Mouse (Mus musculus): Measurements from ENCODE around the gene C2cd3. TPM values are rescaled to one million over a fixed set of nuclear protein-coding genes. Genes with fewer than 3 reads are reported as not detected.

C2cd3 gene
- polyA plus RNA-seq, 1 experiment from 2014 or later, result 37.5 TPM

DNA sequence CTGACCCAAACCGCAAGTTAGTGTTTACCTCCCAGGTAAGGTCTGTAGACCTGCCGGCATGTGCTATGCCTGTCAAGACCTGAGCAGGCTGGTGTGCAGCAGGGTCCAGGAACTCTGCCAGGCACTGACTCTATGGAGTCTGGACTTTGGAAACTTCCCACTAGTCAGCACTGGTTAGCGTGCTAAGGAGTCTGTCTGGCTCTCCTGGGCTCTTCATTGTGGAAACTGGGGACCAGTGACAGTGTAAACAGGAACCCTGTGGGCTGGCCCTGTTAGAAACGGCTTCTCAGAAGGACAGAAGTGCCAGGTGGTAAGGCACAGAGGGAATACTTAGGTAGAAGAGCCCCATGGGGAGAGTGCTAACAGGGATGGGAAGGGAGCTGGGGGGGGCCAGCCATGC lies 93.2 kb downstream of the C2cd3 start:
- Histone ChIP-seq H3K4me3 (no peak overlapping the region), H3K27ac (replicated peaks) (peak overlapping the region; percentile 72), H3K9me3 (no peaks in the 10 kb centered on the region), H3K27me3 (replicated peaks; ENCODE audit: low read depth, poor library complexity, severe bottlenecking) (no peaks in the 10 kb centered on the region), H3K4me1 (no peaks in the 10 kb centered on the region), H3K36me3 (replicated peaks) (peaks cover 94% of the 10 kb centered on the region)
- DNase-seq (ENCODE audit: low spot score), result no peak
- WGBS, result 87% methylated on average over 4 of the region's 4 CpGs

DNA sequence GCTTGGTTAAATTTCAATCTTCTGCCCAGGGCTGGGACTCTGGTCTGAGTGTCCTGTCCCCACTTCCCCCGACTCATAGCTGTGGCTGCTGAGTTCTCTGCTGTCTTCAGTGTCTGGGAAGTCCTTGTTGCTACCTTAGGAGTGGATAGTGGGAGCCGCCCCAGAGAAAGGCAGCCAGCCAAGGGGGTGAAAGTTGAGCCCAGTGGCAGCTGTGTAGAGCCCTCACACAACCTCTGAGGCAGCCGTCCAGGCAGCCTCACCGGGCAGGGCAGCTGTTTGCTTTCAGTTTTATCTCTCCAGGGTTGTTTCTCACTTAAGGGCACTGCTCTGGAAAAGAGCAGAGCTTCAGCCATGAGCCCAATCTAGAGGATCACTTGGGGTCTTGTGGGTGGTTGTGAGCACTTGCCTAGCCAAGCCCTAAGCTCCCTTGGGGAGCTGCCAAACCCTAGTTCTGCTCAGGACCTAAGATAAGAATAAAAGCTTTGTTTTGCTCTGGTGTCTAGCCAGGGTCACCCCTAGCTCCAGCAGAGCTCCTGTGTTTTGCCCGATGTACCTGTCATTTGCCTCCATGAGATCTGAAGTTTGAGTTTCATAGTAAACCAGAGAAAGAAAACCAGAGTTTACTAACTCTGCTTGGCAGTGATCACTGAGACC lies 93.8 kb downstream of the C2cd3 start:
- Histone ChIP-seq H3K4me3 (no peak overlapping the region), H3K27me3 (replicated peaks; ENCODE audit: low read depth, poor library complexity, severe bottlenecking) (no peaks in the 10 kb centered on the region), H3K9me3 (no peaks in the 10 kb centered on the region), H3K36me3 (replicated peaks) (peaks cover 94% of the 10 kb centered on the region), H3K27ac (replicated peaks) (peak overlapping the region; percentile 72), H3K4me1 (no peaks in the 10 kb centered on the region)
- 76% methylated on average over 5 of the region's 5 CpGs for WGBS
- no peak for DNase-seq (ENCODE audit: low spot score)

DNA sequence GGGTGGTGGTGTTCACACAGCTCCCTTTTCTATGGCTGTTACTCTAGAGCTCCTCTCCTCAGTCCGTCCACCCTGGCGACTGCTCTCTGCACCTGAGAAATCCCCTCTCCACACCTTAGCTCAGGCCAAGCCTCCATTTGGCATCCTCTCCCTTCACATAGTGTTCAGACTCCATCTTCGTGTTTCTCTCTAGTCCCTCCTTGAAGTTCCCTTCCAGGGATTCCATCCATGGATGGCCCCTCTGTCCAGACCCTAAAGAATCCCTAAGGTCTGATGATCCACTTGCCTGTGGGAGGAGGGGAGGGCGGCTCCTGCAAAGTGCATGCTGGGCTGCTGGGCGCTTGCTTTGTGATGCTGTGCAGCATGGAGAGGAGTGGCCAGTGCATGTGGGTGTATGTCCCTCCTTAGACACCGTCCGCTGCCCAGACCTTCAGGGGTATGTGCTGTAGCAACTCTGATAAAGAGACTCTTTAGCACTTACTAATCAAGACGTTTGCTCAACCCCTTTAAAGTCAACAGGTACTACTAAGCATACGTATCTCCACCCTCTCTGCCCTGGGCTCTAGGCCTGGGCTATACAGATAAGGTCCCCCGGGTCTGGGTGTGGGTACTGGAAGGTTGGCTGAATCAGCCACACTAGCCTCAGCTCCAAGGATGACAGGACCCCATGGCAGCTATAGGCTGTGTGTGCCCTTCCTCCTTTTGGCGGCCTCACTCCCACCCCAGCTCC lies 94.9 kb downstream of the C2cd3 start:
- DNase-seq (ENCODE audit: low spot score), result no peak
- H3K36me3 ChIP-seq (replicated peaks), result peaks cover 86% of the 10 kb centered on the region
- 87% methylated on average over 11 of the region's 11 CpGs for WGBS
- no peaks in the 10 kb centered on the region for H3K9me3 ChIP-seq
- no peaks in the 10 kb centered on the region for H3K4me1 ChIP-seq
- H3K27ac ChIP-seq (replicated peaks), result no peak overlapping the region
- H3K4me3 ChIP-seq, result no peak overlapping the region
- H3K27me3 ChIP-seq (replicated peaks; ENCODE audit: low read depth, poor library complexity, severe bottlenecking), result no peaks in the 10 kb centered on the region

DNA sequence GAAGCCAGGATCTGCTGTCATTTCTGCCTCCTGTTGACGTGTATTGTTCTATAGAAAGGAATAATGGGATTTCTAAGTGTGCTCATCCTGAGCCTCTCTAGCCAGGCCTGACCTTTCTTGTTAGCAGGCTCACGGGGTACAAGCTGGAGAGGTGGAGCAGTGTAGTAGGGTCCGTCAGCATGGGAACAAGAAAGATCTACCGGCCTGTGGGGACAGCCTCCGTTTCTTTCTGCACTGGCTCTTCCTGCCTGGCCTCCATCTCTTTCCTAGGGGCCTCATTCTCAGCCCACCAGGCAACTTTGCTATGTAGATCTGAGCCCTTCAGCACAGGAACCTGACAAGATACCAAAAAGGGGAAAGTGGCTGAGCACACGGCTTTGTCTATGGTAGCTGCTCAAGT lies 96.7 kb downstream of the C2cd3 start:
- Histone ChIP-seq H3K9me3 (no peaks in the 10 kb centered on the region), H3K4me3 (no peak overlapping the region), H3K4me1 (no peaks in the 10 kb centered on the region), H3K27me3 (replicated peaks; ENCODE audit: low read depth, poor library complexity, severe bottlenecking) (no peaks in the 10 kb centered on the region), H3K36me3 (replicated peaks) (peaks cover 73% of the 10 kb centered on the region), H3K27ac (replicated peaks) (no peak overlapping the region)
- no peak for DNase-seq (ENCODE audit: low spot score)
- 88% methylated on average over 6 of the region's 6 CpGs for WGBS

DNA sequence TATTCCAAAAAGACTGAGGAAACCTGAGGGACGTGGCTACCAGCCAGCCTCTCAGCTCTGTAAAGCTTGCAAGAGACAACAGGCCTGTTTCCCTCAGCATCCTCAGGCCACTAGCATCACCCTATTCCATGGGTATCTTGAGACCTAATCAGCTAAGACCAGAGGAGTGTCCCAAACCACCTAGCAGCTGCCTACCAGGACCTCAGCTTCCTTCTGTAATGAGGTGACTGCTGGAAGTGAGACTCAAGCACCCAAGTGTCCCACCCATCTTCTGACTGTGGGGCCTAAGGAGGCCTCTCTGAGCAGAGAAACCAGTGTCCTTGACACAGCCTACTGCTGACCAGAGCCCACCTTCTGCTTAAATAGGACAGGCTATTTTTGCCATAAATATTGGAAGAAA lies 97.5 kb downstream of the C2cd3 start:
- peaks cover 66% of the 10 kb centered on the region for H3K36me3 ChIP-seq (replicated peaks)
- no peak overlapping the region for H3K4me3 ChIP-seq
- no peak overlapping the region for H3K27ac ChIP-seq (replicated peaks)
- H3K9me3 ChIP-seq, result no peaks in the 10 kb centered on the region
- H3K27me3 ChIP-seq (replicated peaks; ENCODE audit: low read depth, poor library complexity, severe bottlenecking), result no peaks in the 10 kb centered on the region
- no peaks in the 10 kb centered on the region for H3K4me1 ChIP-seq
- WGBS, result 83% methylated on average over 1 of the region's 1 CpGs
- DNase-seq (ENCODE audit: low spot score), result no peak

DNA sequence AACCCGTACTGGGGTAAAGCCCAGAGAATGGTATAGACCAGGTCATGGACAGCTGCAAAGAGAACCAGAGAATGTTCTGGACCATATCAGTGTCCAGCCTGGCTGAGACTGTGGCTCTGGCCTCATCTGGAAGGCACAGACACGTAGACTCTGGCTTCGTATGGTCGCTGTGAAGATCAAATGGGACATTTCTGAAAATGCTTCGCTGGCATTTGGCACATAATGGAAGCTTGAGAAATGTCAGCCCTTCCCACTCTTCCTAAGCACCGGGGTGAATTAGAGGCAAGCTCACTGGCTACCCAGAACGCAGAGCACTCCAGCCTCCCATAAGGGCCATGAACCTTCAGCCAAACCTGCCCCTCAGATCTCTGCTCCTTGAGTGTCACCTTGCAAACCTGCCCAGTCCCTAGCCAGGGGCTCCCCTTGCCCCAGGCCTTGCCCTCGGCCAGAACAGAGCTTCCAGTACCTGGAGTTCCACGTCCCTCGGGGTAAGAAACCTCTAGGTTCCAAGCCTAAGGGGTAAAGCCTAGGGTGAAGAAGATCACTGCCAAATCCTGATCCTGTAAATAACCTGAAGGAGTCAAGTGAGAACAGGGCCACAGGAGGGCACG lies 98.9 kb downstream of the C2cd3 start:
- Histone ChIP-seq H3K36me3 (replicated peaks) (peaks cover 52% of the 10 kb centered on the region), H3K4me1 (no peaks in the 10 kb centered on the region), H3K4me3 (no peak overlapping the region), H3K27ac (replicated peaks) (no peak overlapping the region), H3K27me3 (replicated peaks; ENCODE audit: low read depth, poor library complexity, severe bottlenecking) (no peaks in the 10 kb centered on the region), H3K9me3 (no peaks in the 10 kb centered on the region)
- WGBS, result 89% methylated on average over 11 of the region's 11 CpGs
- DNase-seq (ENCODE audit: low spot score), result no peak

DNA sequence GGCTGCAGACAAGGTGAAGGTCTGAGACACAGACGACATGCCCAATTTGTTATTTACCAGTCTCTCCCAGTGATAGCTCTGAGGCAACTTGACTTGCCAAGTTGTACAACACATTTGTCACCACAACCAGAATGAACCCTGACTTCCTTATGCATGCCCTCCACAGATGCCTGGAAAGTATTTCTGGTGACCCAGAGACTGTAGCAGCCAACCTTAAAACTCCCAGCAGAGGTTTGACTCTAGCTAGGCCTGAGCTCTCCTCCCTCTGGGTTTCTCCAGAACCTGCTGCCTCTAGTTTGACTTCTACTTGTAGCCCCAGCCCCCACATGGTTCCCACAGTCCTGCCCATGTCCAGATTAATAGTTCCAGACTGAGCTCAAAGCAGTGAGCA lies 99.4 kb downstream of the C2cd3 start:
- H3K27ac ChIP-seq (replicated peaks), result no peak overlapping the region
- H3K9me3 ChIP-seq, result no peaks in the 10 kb centered on the region
- 91% methylated on average over 1 of the region's 1 CpGs for WGBS
- DNase-seq (ENCODE audit: low spot score), result no peak
- H3K27me3 ChIP-seq (replicated peaks; ENCODE audit: low read depth, poor library complexity, severe bottlenecking), result no peaks in the 10 kb centered on the region
- H3K36me3 ChIP-seq (replicated peaks), result peaks cover 47% of the 10 kb centered on the region
- no peak overlapping the region for H3K4me3 ChIP-seq
- H3K4me1 ChIP-seq, result no peaks in the 10 kb centered on the region

DNA sequence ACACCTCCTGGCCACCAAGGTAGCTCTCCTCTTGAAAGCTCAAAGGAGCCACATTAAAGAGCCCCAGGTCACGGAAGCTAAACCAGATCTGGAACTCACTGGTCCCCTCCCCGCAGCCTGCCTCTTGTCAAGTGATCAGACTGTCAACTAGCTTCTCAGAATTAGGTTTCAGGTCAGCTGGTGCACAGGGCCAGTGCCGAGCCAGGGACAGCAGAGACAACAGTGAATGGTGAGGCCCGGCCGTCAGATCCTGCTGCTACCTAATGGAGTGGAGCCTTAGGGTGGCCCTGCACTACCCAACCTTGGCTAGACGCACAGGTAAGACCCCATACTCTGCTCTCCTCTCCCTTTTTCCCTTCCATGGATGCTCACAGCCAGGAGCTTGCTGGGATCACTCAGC lies 100.7 kb downstream of the C2cd3 start, which contains the start of gene Ucp3:
TSS of gene Ucp3 (plus strand) at position 214 of the 400 bp plus-strand sequence.
- H3K4me1 ChIP-seq, result no peaks in the 10 kb centered on the region
- H3K27ac ChIP-seq (replicated peaks), result no peak within 1 kb of the TSS; the same call in 1 of the 2 replicates
- DNase-seq (ENCODE audit: low spot score), result no peak
- no peaks in the 10 kb centered on the region for H3K27me3 ChIP-seq (replicated peaks; ENCODE audit: low read depth, poor library complexity, severe bottlenecking)
- H3K9me3 ChIP-seq, result no peaks in the 10 kb centered on the region
- H3K36me3 ChIP-seq (replicated peaks), result peaks cover 33% of the 10 kb centered on the region
- WGBS, result 85% methylated on average over 6 of the region's 6 CpGs
- H3K4me3 ChIP-seq, result no peak within 1 kb of the TSS

DNA sequence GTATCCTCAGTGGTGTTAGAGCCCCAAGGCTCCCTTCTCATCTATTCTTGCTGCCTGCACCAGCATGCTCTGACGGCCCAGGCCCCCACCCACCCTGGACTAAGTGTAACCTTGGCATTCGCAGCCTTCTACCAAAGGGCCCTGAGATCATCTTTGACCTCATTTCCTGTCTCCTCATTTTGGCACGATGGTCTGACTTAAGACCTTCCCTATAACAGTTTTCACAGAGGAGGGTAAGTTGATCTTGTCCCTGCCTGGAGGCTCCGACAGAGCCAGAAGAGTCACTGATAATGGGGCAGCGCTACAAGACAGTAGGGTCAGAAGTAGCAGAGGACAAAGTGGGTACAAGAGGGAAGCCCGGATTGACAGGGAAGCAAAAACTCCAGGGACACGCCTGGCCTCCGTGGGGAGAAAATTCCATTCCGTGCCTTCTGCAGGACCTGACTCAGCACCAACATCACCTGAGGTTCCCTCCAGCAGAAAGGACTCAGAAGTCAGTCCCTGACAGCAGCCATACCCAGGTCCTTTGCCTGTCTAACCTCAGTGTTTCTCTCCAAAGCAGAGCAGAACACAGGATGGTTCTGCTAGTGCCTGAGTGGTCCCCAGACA lies 101.9 kb downstream of the C2cd3 start:
- 83% methylated on average over 9 of the region's 9 CpGs for WGBS
- H3K36me3 ChIP-seq (replicated peaks), result peaks cover 21% of the 10 kb centered on the region
- H3K27me3 ChIP-seq (replicated peaks; ENCODE audit: low read depth, poor library complexity, severe bottlenecking), result no peaks in the 10 kb centered on the region
- no peak for DNase-seq (ENCODE audit: low spot score)
- H3K4me3 ChIP-seq, result no peak overlapping the region
- H3K9me3 ChIP-seq, result no peaks in the 10 kb centered on the region
- no peak overlapping the region for H3K27ac ChIP-seq (replicated peaks)
- no peaks in the 10 kb centered on the region for H3K4me1 ChIP-seq

DNA sequence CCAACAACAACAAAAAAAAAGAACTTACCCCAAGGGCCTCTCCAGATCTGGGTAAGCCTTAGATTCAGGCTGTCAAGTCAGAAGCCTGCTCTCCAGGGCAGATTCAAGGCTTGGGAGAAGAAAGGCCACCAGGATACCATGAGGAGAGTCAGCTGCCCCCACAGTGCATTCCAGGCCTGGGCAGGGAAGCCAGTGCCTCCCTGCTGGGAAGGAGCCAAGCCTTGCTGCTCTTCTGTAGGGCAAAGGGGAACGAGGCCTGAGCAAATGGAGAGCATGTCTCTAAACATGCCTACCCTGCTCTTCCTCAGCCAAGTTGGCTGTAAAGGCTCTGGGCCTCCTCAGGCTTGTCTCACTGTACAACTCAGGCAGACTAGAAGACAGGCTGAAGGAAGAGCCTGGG lies 102.6 kb downstream of the C2cd3 start:
- H3K4me1 ChIP-seq, result no peaks in the 10 kb centered on the region
- DNase-seq (ENCODE audit: low spot score), result no peak
- H3K36me3 ChIP-seq (replicated peaks), result peaks cover 14% of the 10 kb centered on the region
- no peaks in the 10 kb centered on the region for H3K9me3 ChIP-seq
- WGBS, result 64% methylated on average over 1 of the region's 1 CpGs
- 0 out of 2 replicates have a peak, but pooled peaks cover 3% of the 10 kb centered on the region for H3K27me3 ChIP-seq (replicated peaks; ENCODE audit: low read depth, poor library complexity, severe bottlenecking)
- H3K4me3 ChIP-seq, result no peak overlapping the region
- no peak overlapping the region for H3K27ac ChIP-seq (replicated peaks)

DNA sequence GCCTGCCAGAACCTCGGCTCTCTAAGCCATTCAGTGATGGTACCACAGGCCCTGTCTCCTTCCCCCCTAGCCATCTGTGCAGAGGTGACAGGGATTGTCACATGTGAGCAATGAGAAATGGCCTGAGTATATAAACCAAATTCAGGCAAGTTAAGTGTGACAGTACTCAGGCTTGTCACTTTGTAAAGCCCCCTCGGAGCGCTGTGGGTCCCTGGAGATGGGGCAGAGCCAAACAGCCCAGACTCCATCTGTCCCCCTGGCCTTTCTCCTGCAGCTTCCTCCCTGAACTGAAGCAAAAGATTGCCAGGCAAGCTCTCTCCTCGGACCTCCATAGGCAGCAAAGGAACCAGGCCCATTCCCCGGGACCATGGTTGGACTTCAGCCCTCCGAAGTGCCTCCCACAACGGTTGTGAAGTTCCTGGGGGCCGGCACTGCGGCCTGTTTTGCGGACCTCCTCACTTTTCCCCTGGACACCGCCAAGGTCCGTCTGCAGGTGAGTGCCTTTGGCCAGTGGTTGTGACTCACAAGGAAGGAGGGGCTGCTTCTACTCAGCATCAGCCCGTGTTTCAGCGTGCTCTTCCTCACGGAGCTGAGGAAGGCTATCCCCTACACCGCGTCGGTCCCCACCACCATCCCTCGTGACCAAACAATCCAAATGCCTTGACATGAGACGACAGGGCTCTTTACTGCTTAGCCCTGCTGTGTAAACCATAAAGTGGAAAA lies 107.2 kb downstream of the C2cd3 start:
- WGBS, result 80% methylated on average over 20 of the region's 20 CpGs
- Histone ChIP-seq H3K36me3 (replicated peaks) (no peaks in the 10 kb centered on the region), H3K4me3 (no peak overlapping the region), H3K27me3 (replicated peaks; ENCODE audit: low read depth, poor library complexity, severe bottlenecking) (0 out of 2 replicates have a peak, but pooled peaks cover 3% of the 10 kb centered on the region), H3K4me1 (no peaks in the 10 kb centered on the region), H3K9me3 (no peaks in the 10 kb centered on the region), H3K27ac (replicated peaks) (no peak overlapping the region)
- no peak for DNase-seq (ENCODE audit: low spot score)

DNA sequence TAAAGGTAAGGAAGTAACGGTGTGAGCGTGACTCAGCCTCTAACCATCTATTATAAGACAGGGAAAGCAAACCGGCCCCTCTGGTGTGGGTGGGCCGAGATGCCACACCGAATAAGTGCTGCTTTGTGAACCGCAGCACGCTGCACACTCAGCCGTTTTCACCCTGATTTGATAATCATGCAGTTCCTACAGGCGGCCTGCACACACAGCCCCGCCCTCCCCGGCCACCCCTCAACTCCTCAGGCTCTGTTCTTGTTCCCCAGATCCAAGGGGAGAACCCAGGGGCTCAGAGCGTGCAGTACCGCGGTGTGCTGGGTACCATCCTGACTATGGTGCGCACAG lies 107.8 kb downstream of the C2cd3 start:
- no peaks in the 10 kb centered on the region for H3K4me1 ChIP-seq
- WGBS, result 72% methylated on average over 15 of the region's 15 CpGs
- no peak overlapping the region for H3K4me3 ChIP-seq
- 0 out of 2 replicates have a peak, but pooled peaks cover 3% of the 10 kb centered on the region for H3K27me3 ChIP-seq (replicated peaks; ENCODE audit: low read depth, poor library complexity, severe bottlenecking)
- no peak for DNase-seq (ENCODE audit: low spot score)
- H3K9me3 ChIP-seq, result no peaks in the 10 kb centered on the region
- H3K36me3 ChIP-seq (replicated peaks), result no peaks in the 10 kb centered on the region
- H3K27ac ChIP-seq (replicated peaks), result no peak overlapping the region

Measured in embryonic facial prominence, embryonic 10.5 days (tissue).